Mouse (Mus musculus) macrophage (primary cell): Measurements from ENCODE around the gene Prkca. TPM values are rescaled to one million over a fixed set of nuclear protein-coding genes. Genes with fewer than 3 reads are reported as not detected.

Source experiments
- H3K27ac ChIP-seq: fragments of 350-480 bp; formaldehyde crosslinking; 2 replicates; pipeline ENCODE4 v1.9.0; 2021
- H3K36me3 ChIP-seq: fragments of 350-480 bp; formaldehyde crosslinking; 2 replicates; pipeline ENCODE4 v1.9.0; 2021; ENCODE audit errors: inconsistent target
- H3K4me3 ChIP-seq: fragments of 350-480 bp; formaldehyde crosslinking; 2 replicates; pipeline ENCODE4 v1.9.0; 2021; ENCODE audit errors: inconsistent target
- H3K79me2 ChIP-seq: fragments of 350-480 bp; formaldehyde crosslinking; 2 replicates; pipeline ENCODE4 v1.9.0; 2021; ENCODE audit errors: inconsistent target
- WGBS: methylation state at CpG from one replicate; pipeline ENCODE4 v1.1.7; 2026; ENCODE audit warnings: inconsistent platforms; ENCODE audit not compliant: missing documents; 5-methylcytosine and 5-hydroxymethylcytosine counted together
- polyA plus RNA-seq: library from polyadenylated mRNA; stranded (reverse); fragments of 250-400 nt; gene quantifications from 3 replicates; pipeline ENCODE4 v1.2.4, GENCODE M21; 2018; ENCODE audit warnings: inconsistent platforms

Prkca gene
- polyA plus RNA-seq, 1 experiment from 2014 or later = 1.8 TPM

DNA sequence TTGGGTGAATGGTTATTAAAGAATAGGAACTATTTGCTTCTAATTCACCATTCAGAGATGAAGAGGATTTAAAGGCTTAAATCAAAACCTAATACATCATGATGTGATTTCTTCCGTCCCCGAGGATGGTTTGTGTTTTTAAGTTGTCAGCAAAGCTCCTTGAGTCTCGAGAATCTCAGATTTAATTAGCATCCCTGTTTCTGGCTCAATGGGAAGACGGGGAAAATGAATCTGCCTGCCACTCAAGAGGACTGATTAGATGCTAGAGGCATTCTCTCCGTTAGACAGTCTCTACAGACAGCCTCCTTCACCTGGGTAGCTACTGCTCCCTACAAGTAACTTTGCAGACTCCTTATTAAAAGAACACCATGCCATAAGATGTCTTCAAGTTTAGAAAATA, 396.9 kb downstream of the Prkca start:
- Histone ChIP-seq H3K36me3 (no peaks in the 10 kb centered on the region), H3K27ac (no peak overlapping the region), H3K79me2 (no peaks in the 10 kb centered on the region), H3K4me3 (no peak overlapping the region)
- WGBS = 94% methylated on average over 5 of the region's 5 CpGs

DNA sequence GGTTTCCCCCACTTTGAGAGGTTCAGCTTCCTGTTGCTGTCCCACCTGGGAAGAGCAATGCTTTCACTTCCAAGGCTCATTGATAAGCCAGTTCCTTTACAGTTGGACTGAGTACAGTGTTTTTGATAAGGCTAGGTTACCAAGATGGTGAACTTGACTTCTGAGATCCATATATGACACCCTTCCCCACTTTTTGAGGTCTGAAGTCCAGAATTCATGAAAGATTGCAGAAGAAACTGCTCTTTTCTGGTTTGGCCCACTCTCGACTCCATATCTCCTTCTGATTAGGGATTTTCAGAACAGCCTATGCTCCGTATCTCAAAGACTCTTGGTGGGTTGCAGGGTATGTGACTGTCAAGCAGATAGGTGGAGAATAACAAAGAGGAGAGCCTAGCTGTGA, 406.8 kb downstream of the Prkca start:
- H3K27ac ChIP-seq = no peak overlapping the region
- no peak overlapping the region for H3K4me3 ChIP-seq
- no peaks in the 10 kb centered on the region for H3K36me3 ChIP-seq
- WGBS = 83% methylated on average over 2 of the region's 2 CpGs
- no peaks in the 10 kb centered on the region for H3K79me2 ChIP-seq

DNA sequence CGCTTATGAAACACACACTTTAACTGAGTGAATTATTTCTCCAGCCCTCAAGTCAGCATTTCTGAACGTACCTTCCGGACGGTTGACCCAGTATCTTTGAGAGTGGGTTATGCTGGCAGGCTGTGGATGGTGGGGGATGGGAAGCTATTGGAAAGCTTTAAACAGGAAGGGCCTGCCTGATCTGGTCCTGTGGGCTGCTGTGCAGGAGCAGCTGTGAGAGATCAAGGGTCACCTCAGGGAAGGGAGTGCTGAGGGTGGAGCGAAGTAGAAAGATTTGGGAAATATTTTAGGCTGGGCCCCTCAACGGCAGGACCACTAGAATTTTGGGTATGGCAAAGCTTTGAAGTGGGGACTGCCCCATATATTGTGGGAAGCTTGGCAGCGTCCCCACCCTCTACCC, 412.0 kb downstream of the Prkca start:
- no peaks in the 10 kb centered on the region for H3K36me3 ChIP-seq
- H3K79me2 ChIP-seq = no peaks in the 10 kb centered on the region
- no peak overlapping the region for H3K4me3 ChIP-seq
- WGBS = 90% methylated on average over 6 of the region's 7 CpGs
- no peak overlapping the region for H3K27ac ChIP-seq

DNA sequence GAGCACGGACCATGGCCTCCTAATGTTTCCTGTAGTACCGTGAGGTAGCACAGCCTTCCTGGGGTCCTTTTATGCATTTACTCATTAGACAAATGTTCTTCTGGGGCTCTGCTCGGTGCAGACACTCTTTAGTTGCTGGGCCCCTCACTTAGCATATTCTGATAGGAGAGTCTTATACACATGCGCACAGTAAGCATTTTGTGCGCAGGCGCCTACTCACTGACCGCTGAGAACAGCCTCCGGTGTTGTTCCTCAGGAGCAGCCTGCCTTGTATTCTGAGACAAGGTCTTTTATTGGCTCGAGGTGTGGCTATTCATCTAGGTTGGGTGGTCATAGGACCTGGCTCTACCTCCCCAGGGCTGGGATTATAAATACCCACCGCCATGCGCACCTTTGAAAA, 412.4 kb downstream of the Prkca start:
- no peak overlapping the region for H3K4me3 ChIP-seq
- H3K27ac ChIP-seq = no peak overlapping the region
- H3K79me2 ChIP-seq = no peaks in the 10 kb centered on the region
- WGBS = 90% methylated on average over 11 of the region's 11 CpGs
- H3K36me3 ChIP-seq = no peaks in the 10 kb centered on the region

DNA sequence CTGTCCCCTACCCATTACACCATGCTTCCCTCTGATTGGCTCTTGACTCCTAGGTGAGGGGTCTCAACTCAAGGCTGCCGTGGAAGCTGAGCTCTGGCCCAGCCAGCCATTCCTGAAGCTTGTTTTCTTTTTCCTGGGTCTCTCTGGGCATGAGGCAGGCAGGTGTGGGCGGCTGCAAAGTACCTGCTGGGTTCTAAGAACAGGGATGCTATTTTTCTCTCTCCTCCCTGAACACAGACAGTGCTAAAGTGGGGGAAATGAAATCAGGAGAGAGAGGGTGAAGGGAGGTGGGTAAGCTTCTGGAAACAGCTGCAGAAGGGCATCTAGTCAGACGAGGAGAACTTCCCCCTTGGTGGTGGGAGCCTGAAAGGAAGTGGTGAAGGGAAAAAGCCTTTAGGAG, 414.0 kb downstream of the Prkca start:
- H3K4me3 ChIP-seq = no peak overlapping the region
- H3K36me3 ChIP-seq = no peaks in the 10 kb centered on the region
- H3K79me2 ChIP-seq = no peaks in the 10 kb centered on the region
- H3K27ac ChIP-seq = no peak overlapping the region
- 26% methylated on average over 3 of the region's 3 CpGs for WGBS

DNA sequence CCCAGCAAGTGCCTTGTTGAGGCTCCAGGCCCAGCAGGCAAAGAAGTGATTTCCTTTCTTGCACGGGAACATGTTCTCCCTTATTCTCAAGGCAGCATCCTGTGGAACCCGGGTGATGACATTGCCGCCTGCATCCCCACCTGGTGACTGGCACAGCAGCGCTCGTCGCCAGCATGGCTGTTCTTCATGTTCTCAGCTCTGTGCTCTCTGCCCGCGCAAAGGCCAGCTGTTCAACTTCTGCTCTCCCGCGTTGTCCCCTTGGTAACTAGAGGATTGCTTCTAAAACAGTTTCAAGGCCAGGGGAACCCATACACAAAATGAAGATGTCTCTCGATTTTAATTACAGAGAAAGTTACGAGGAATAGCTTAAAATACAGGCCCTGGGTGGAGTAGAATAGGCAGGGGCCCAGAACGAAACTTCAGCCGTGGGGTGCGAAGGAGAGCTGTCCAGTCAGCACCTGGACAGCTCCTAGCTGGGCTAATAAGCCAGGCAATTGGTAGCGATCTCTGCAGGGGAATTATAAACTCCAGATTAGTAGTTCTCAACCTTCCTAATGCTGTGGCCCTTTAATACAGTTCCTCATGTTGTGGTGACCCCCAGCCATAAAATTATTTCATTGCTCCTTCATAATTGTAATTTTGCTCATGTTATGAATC, 423.7 kb downstream of the Prkca start:
- 51% methylated on average over 16 of the region's 16 CpGs for WGBS
- no peak overlapping the region for H3K27ac ChIP-seq
- H3K4me3 ChIP-seq = no peak overlapping the region
- H3K36me3 ChIP-seq = no peaks in the 10 kb centered on the region
- H3K79me2 ChIP-seq = no peaks in the 10 kb centered on the region

DNA sequence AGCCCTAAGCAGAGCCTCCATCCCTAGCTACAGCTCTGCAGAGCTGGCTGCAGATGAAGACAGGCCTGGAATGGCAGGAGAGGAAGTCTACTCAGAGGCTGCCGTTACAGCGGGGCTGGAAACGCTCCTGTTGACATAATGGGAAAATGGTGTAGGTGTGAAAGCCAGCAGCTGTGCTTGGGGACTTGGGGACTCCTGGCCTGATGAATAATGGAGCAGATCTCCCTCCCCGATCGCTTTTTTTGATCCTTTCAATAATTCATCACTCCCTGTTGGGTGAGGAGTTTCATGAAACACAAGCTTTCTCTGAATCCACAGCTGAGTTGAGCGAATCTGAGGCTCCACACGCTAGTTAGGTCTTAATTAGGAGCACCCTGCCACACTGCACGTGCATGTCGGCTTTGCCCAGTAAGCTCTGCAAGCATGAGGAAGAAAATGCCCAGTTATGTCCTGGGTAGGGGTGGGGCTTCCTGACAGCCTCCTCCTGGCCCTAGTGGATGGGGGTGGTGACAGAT, 425.9 kb downstream of the Prkca start:
- H3K4me3 ChIP-seq = no peak overlapping the region
- H3K79me2 ChIP-seq = no peaks in the 10 kb centered on the region
- no peaks in the 10 kb centered on the region for H3K36me3 ChIP-seq
- no peak overlapping the region for H3K27ac ChIP-seq
- 76% methylated on average over 9 of the region's 9 CpGs for WGBS

DNA sequence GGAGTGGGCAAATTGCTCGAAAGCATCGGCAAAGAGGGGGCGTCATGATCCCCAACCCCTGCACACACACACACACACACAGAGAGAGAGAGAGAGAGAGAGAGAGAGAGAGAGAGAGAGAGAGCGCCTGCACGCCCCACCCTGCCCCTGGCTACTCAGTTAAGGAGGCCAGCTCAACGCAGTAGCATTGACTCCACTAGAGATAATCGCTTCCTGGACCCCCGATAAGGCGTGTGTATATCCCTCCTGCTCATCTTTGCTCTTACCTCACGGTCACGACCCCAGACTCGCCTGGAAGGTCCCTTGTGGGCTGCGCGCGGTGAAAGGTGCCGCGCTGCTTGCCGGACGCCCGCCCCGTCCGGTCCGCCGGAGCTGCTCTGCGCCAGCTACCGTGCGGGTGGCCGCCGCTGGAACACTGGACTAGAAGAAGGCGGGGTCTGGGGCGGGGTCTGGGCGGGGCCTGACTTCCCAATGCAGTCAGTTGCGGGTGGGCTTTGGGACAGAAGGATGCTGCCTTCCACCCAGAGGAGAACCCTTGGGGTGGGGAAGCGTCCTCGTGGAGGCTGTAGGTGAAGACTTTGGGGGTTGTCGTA, 429.0 kb downstream of the Prkca start, which contains the start of gene Cacng5:
Gene Cacng5, minus strand, starts transcription at position 422 of the 593 bp plus-strand sequence.
- no peak within 1 kb of the TSS for H3K4me3 ChIP-seq
- no peaks in the 10 kb centered on the region for H3K79me2 ChIP-seq
- no peaks in the 10 kb centered on the region for H3K36me3 ChIP-seq
- no peak within 1 kb of the TSS for H3K27ac ChIP-seq
- WGBS = 5% methylated on average over 31 of the region's 36 CpGs

DNA sequence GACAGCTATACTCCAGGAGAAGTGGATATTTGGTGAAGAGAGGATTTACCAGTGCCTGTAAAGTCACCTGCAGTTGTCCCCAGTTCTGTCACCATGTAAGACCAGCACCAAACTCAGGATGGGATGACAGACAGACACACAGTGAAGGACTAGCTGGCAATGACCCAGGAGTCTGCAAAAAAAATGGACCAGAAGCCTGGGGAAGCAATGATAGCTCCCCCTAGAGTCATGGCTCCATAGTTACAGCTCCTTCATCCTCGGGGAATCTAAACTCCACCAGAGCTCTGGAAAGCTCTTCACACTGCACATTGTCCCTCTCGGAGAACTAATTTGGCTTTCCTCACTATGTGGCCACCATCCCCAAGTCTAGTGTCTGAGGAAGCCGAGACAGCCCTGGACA, 430.4 kb downstream of the Prkca start:
- 57% methylated on average over 3 of the region's 3 CpGs for WGBS
- Histone ChIP-seq H3K4me3 (no peak overlapping the region), H3K36me3 (no peaks in the 10 kb centered on the region), H3K79me2 (no peaks in the 10 kb centered on the region), H3K27ac (no peak overlapping the region)

DNA sequence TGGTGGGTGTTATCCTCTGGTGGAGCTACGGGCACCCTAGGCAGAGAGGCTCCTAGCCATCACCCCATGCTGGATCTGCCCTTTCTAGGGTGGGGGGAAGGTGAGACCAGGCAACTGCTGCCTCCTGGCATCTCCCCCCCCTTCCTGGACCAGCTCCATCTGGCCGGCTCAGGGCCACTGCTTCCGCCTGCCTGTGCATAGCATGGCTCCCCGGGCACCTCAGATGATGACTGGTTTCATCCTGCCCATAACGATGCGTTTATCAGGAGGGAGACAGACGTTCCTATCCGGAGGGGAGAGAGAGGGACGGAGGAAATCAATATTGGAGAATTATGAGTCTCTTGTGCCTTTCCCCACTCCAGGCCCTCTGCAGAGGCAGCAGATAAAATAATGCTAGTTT, 438.4 kb downstream of the Prkca start:
- H3K79me2 ChIP-seq = no peaks in the 10 kb centered on the region
- no peak overlapping the region for H3K27ac ChIP-seq
- H3K4me3 ChIP-seq = no peak overlapping the region
- WGBS = 88% methylated on average over 9 of the region's 9 CpGs
- H3K36me3 ChIP-seq = no peaks in the 10 kb centered on the region

DNA sequence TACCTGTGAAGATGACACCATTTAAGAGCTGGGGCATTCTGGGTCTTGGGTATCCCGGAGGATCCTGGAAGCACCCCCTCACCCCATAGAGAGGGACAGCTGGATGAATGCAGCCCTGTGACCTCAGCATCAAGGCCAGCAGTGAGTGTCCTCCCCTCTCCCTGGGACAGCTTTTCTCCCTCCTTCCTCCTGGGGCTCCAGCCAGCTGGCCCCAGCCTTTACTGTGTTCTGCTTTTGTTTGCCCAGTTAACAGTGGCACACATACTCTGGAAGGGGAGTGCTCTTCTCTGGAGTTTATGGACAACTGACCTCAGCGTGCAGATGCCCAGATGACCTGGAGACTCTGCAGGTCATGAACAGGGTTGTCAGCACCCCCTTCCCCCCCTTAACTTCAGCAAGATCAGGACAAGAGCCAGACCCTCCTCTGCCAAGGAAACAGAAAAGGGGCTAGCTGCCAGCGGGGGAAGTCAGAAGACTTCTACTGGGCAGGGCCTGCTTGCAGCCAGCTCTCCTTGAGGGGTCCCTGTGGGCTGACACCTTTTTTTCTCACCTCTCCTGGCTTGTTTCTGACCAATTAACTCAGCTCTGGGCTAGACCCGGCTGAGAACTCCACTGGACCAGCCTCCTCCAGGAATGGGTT, 439.6 kb downstream of the Prkca start:
- WGBS = 45% methylated on average over 4 of the region's 4 CpGs
- H3K27ac ChIP-seq = no peak overlapping the region
- no peak overlapping the region for H3K4me3 ChIP-seq
- no peaks in the 10 kb centered on the region for H3K79me2 ChIP-seq
- H3K36me3 ChIP-seq = no peaks in the 10 kb centered on the region

DNA sequence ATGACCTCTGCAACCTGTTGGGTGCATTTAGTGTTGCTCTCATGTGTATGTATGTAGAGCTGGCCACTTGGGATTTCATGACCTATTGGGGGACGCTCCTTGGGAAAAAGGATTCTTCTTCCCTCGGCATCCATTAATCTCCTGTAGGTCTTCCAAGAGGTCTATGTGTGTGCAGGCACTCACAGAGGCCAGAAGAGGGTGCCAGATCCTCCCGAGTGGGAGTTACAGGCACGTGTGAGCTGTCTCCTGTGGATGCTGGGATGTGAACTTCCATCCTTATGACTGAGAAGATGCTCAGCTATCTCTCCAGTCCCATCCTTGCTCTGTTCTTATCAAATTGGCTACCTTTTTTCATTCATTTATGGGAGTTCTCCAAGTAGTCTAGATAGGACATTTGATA, 443.3 kb downstream of the Prkca start:
- H3K27ac ChIP-seq = no peak overlapping the region
- H3K36me3 ChIP-seq = no peaks in the 10 kb centered on the region
- H3K4me3 ChIP-seq = no peak overlapping the region
- 53% methylated on average over 4 of the region's 4 CpGs for WGBS
- H3K79me2 ChIP-seq = no peaks in the 10 kb centered on the region

DNA sequence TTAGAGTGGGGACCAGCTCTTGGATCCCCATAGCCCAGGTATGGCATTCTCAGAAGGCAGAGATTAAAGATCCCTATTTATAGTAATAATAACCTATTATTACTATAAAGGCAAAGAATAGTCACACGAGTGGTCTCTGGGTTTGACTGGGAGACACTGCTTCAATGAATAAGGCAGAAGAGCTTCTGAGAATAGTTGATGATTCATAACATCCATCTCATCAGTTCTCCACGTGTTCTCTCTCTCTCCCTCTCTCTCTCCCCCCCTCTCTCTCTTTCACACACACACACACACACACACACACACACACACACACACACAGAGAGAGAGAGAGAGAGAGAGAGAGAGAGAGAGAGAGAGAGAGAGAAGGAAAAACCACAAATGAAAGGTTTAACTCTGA, 445.0 kb downstream of the Prkca start:
- Histone ChIP-seq H3K36me3 (no peaks in the 10 kb centered on the region), H3K79me2 (no peaks in the 10 kb centered on the region), H3K27ac (no peak overlapping the region), H3K4me3 (no peak overlapping the region)
- 89% methylated on average over 1 of the region's 2 CpGs for WGBS

DNA sequence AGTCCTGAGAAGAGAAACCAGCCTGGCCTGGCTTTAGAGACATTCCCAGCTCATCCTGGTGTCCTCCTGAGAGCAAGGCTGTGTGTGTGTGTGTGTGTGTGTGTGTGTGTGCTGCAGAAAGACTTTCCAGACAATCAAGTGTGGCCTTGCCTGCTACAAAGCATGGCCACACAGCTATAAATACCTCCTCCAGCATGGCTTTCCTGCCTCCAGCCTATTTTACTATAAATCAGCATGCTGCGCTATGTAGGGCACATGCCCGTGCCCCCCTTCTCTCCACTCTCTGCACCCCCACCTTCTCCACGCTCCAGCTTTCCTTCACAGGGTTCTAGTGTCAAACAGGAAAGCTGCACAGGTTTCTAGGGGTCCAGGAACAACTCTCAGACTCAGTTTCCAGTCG, 448.1 kb downstream of the Prkca start:
- 75% methylated on average over 4 of the region's 4 CpGs for WGBS
- H3K4me3 ChIP-seq = no peak overlapping the region
- H3K27ac ChIP-seq = no peak overlapping the region
- H3K79me2 ChIP-seq = no peaks in the 10 kb centered on the region
- no peaks in the 10 kb centered on the region for H3K36me3 ChIP-seq

DNA sequence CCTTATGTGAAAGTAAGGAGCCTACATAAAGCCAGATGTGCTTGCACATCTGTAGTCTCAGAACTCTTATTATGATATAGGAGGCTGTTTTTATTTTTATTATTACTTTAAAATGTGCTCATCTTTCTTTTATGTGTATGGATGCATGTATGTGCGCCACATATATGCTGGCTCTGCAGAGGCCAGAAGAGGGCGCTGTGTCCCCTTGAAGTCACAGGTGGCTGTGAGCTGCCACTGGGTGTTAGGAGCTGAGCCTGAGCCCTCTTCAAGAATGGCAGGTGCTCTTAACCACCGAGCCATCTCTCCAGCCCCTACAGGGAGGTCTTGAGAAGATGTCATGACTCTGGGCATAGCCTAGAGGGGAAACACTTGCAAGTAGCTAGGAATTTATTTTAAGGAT, 452.4 kb downstream of the Prkca start:
- 78% methylated on average over 3 of the region's 3 CpGs for WGBS
- no peak overlapping the region for H3K27ac ChIP-seq
- no peaks in the 10 kb centered on the region for H3K79me2 ChIP-seq
- H3K4me3 ChIP-seq = no peak overlapping the region
- H3K36me3 ChIP-seq = no peaks in the 10 kb centered on the region
